Mouse (Mus musculus): ENCODE data around the gene Mup5.
"Not testable (repeated sequence)": the region's sequence is repeated elsewhere in the genome, so short reads cannot be mapped to it uniquely, and the experiment has no call there.

DNA sequence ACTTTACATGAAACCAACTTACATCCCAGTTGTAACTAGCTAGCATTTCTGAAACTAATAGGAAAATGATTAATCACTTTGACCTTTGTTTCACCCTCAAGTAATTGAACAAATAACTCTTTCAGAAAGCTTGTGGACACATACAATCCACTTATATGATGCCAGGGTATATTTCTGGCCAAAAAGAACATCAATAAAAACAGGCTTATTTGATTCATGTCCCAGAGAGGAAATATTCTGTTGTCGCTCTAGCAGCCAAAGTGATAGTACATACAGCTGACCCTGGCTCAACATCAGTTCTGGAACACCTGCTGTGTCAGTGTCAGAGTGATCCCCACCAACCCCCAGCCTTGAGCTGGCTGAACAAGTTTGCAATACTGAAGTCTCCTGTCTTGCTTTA is 50.8 kb downstream of the Mup5 start:
- TF ChIP-seq CTCF, EP300 (IDR thresholded peaks at IDR 0.05; ENCODE audit: low read depth): not testable (repeated sequence)
